Mouse (Mus musculus) layer of hippocampus, postnatal 36 days (tissue): ENCODE measurements at regions not wholly inside any gene's neighbourhood (a gene's known extent, or its start where the extent isn't known, plus 50 kb on each side); places are given as distances from the start of the nearest gene placed in this dataset.

ENCODE experiments used
- DNase-seq, 2 experiments: peaks; one replicate each; pipeline ENCODE4 v3.0.0; 2022

DNA sequence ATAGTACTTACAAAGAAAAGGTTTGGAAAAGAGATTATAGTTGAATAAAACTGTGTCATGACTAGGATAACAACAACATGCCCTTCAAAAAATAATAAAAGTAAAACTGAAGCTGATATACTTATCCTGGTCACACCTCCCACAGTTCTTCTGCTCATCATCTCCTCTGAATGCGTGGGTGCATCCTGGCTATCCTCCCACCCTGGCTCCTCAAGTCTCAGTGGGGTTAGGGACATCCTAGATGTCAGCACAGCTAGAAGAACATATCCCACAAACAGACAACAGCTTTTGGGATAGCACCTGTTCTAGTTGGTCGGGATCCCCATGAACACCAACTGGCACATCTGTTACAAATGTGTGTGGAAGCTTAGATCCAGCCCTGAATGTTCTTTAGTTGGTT lies 786.7 kb upstream of the Brinp3 start:
- peak; percentile 1 to 7 for DNase-seq
